Mouse (Mus musculus) right cerebral cortex, adult 2 months (tissue): ENCODE measurements around the gene Diras1.

Experiments
- DNase-seq, 2 experiments: peaks; one replicate each; pipeline ENCODE4 v3.0.0; 2021 to 2022; ENCODE audit warnings: low spot score in 2 of 2

Gene Diras1

DNA sequence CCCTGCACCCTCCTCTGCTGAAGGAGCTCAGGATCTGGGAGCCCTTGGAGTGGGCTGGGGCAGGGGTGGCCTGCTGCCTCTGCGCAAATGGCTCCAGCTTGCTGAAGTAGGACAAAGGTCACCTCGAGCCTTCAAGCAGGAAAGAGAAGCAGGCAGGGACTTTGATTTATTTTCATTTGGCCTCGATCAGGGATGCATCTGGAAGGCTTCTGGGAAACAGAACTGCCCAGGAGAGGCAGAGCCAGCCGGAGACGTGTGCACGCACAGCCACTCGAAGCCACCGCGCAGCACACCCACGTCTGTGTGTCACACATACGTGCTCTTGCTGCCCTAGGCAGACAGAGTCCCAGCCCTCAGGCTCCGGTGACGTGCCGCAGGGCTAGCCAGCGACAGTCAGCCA lies 53.9 kb downstream of the Diras1 start:
- no peak for DNase-seq

DNA sequence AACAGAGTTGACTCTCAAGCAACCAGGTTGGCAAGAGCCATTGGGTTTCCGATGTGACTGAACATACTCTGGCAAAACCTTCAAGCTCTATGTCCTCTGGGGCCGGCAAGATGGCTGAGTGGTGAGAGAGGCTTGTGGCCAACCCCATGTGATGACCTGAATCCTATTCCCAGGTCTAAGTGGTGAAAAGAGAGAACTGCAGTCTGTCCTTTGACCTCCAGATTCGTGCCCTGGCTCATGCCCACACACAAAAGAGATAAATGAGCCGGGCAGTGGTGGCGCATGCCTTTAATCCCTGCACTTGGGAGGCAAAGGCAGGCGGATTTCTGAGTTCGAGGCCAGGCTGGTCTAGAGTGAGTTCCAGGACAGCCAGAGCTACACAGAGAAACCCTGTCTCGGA lies 55.3 kb downstream of the Diras1 start:
- no peak for DNase-seq
